Mouse (Mus musculus) T-helper 1 cell (primary cell): ENCODE measurements around the gene Lrrc34.

Experiments
- in situ Hi-C: fragments of 300-600 bp; cut with MboI, MseI; formaldehyde crosslinking; loops from one replicate; pipeline ENCODE4 v1.15.1; 2025; ENCODE audit warnings: high pct_unique_total_duplicates

Lrrc34 gene

DNA sequence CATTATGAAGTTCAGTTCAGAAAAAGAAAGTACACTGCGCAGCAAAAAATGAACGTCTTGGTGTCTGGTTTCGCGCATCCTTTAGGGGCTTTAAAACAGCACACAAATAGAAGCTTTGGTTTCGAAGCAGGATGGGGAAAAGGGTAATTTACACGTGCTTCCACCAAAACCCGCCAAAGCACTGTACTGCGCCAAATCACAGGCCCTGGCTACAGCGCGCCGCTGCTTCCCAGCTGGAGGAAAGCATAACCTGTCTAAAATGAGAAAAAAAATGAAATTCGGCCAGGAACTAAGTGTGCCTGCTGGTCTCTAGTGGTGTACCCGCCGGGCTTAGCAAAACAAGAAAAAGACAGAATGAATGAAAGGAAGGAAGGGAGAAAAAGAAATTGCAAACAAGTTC is 47.0 kb downstream of the Lrrc34 start:
- in situ Hi-C loops = loop anchor here (5.0 to 10.0 kb wide), 5 partner anchors 192 to 1804 kb away; partner anchors contain the start of genes Rpl22l1 and Sec62

DNA sequence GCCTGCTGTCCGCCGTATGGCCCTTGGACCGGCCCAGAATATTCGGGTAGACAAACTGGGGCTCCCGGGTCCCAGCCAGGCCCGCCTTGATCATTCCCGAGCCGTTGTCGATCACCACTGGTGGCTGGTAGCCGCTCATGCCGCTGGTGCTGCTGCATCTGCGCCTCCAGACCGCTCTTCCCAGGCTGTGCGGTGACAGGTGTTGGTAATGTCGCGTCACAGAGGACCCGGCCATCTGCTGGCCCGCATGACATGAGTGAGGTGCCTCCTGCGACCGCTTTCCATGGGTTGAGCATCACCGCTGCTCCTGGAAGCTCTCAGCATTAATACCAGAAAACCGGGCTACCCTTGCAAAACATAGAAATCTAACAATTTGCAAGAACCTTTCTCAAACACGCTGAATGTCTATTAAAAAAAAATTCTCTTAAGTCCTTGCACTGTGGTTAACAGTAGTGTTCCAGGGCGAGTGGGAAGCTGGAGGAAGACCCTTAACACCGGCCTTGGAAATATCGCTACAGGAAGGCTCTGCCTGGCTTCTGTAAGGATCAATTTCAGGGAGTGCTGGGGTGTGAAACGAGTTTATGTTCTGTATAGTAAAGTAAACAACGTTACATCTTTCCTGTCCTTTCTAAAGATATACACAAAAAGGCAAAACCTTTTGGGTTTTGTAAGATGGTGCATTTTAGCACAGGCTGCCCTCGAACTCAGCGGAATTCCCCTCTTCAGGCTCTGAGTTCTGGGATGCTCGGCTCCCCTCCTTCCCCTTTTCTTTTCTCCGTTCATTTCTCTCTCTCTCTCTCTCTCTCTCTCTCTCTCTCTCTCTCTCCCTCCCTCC is 47.7 kb downstream of the Lrrc34 start, which contains the start of gene Actrt3:
Gene Actrt3 (minus strand): TSS at position 229 of the 835 bp plus-strand sequence.
- in situ Hi-C loops = loop anchor here (5.0 to 10.0 kb wide), 5 partner anchors 192 to 1805 kb away; partner anchors contain the start of genes Rpl22l1 and Sec62

DNA sequence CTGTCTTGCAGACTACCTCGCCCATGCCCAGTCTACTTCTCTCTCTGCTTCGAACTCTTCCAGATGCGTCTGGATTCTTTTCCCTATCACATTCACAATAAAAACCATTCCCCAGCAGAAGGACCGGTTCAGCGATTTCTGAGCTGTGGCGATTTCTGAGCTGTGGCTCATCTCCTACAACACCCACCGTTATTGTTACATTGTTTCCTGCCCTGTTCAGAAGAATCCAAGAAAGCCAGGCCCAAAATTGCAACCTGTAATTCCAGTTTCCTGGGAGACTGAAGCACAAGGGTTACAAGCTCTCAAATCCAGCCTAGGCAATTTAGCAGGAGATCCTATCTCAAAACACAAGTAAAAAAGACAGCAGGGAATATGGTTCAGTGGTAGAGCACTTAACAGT is 50.4 kb downstream of the Lrrc34 start:
- in situ Hi-C loops = no loop called here

DNA sequence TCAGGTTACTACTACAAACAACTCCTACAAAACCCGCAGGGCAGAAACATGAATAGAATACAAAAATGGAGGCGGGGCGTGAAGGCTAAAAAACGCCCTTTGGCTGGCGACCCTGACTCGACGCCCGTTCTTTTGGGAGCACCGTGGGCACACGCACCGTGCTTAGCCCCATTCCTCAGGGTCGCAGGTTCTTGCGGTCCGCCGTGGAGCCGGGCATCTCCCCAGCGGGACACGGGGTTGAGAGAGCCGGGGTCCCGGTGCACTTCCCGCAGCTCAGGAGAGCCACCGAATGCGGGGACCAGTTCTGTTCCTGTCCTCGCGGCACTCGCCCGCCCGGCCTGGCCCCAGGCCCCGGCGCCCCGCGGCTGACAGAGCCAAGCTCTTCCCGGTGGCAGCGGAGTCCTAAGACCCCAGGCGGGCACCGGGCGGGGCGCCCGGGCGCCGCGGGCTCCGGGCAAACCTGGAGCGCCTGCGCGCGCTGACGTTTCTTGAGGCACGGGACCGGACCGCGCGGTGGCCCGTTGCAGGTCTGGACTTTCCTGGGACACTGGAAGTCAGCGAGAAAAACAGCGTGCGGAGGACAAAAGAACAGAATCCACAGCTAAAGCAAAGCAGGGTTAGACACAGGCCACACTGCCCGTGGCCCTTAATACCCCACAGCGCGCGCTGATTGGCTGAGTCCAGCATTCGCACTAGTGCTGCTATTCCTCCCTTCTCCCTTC is 52.4 kb downstream of the Lrrc34 start:
- in situ Hi-C loops = no loop called here

DNA sequence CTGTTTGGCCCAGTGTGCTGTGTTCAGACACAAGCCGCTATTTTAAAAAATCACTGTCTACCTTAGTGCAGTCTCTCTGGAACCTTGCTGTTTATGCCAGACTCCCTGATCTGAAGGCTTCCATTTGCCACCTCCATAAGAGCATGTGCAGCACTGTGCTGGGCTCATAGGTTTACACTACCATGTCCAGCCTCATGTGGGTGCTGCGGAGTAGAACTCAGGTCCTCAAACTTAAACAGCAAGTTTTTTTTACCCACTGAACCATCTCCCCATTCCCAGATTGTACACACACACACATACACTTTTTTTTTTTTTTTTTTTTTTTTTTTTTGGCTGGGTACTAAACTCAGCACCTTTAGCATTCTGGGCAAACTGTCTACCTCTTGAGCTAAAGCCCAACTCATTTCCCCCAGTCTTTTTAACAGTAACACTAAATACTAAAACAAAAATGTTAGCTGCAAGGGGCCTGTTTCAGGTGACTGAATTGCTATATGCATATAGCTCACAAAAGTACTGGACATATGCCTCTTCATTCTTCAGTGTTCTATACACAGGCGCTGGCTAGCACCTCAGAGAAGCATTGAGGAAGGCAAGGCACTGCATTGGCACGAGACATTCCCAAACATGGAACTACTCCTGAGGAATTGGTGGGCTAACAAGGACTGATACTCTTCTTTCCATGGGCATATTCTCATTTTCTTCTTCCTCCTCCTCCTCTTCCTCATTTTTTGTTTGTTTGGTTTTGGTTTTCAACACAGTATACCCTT is 53.8 kb downstream of the Lrrc34 start:
- in situ Hi-C loops = no loop called here

DNA sequence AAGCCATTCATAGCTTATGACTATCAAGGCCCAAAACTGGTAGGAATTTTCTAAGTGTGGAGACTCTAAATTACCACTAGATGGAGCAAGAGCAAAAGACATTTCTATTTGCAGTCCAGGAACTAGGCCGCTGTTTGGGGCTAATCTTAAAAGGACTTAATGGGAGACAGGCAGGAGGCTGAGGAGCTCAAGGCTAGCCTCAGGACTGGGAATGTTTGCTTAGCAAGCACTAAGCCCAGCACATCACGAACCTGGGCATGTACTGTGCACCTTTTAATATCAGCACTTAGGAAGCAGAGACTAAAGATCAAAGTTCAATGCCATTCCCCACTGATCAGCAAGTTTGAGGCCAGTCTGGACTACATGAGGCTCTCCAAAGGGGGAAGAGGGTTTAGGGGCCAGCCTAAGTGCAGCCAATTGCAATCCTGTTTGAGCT is 55.2 kb downstream of the Lrrc34 start:
- in situ Hi-C loops = no loop called here

DNA sequence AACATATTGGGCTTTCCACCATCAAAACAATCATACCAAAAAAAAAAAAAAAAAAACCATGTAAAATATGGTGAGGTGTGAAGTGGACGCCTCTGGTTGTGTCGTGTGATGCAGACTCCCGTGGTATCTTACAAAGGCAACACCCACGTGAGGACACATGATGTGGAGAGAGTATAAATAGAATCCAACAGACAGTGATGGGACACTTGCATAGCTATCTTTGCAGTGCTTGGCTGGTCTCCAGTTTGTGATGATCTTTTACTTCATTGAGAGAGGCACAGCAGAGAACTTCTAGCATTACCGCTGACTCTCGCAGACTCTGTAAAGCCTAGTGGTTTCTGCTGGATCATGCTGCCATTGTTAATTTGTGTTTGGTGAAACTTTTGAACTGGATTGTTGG is 58.8 kb downstream of the Lrrc34 start:
- in situ Hi-C loops = loop anchor here (5.0 kb wide), 1 partner anchor 82 kb away; no protein-coding TSS in a partner anchor
